In the genomic region with DNA sequence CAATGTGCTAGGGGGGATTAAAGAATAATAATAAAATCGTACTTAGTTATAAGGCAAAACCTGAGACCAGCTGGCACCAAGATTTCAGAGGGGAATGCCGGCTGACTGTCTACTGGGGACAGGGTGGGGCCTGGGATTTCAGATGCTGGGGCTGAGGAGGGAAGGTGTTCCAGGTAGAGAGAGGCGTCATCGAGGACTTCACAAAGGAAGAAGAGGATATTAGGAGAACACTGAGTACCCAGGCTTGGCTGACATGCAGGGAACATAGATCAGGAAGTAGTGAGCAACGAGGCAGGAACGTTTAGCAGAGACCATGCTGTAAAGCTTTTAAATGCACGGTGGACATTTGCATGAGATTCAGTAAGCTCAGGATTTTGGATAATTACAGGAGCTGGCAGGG, we compare ENCODE assay signal across 15 mouse cellular contexts. TPM values are rescaled to one million over a fixed set of nuclear protein-coding genes. Genes with fewer than 3 reads are reported as not detected.
DNase-seq lines count a peak whose midpoint lies in the region; ATAC-seq and TF ChIP-seq lines count a peak whose summit lies in the region.
"Had no signal": no experiment of that assay in that cellular context is flagged by ENCODE, and none has a peak within 500 bp of the region (broad histone marks: within the 10 kb centered on the region; RNA-seq: fewer than 3 reads in every experiment).

No protein-coding gene starts in this region.

- H3K4me3 ChIP-seq in hindbrain, embryonic 10.5 days = no peak overlapping the region
- no peak overlapping the region for H3K4me3 ChIP-seq in hindbrain, embryonic 16.5 days (ENCODE audit: low read length)
- H3K4me3 ChIP-seq in lung, postnatal 0 days (ENCODE audit: low read depth, low read length) = no peak overlapping the region
- H3K4me3 ChIP-seq in limb, embryonic 10.5 days = no peak overlapping the region
- H3K4me3 ChIP-seq: limb, embryonic 12.5 days; midbrain, embryonic 15.5 days; neural tube, embryonic 12.5 days had no signal

- DNase-seq in hindbrain, embryonic 10.5 days (ENCODE audit: low spot score) = no peak
- DNase-seq in lung, postnatal 0 days (ENCODE audit: low spot score) = peak; percentile 63
- DNase-seq in lung, postnatal 14 days = no peak
- DNase-seq in limb, embryonic 10.5 days (ENCODE audit: low spot score) = no peak
- no peak for DNase-seq in left cerebral cortex, postnatal 25 days (ENCODE audit: low spot score in 2 of 2)
- DNase-seq: cerebellum, adult 8-10 months had no signal

- peak; percentile 98 for TF ChIP-seq EP300 in lung, postnatal 0 days (IDR thresholded peaks at IDR 0.05)

- intact Hi-C loops in left cerebral cortex, postnatal 25 days (cut with DNase I) = loop anchor here (1.0 kb wide), 1 partner anchor 28 kb away; no protein-coding TSS in a partner anchor

- H3K27me3 ChIP-seq in hindbrain, embryonic 10.5 days (ENCODE audit: insufficient read depth, poor library complexity, severe bottlenecking) = peaks cover 12% of the 10 kb centered on the region
- H3K27me3 ChIP-seq in hindbrain, embryonic 16.5 days (replicated peaks; ENCODE audit: control insufficient read depth, insufficient read depth, low read length) = no peaks in the 10 kb centered on the region
- H3K27me3 ChIP-seq in lung, postnatal 0 days (replicated peaks; ENCODE audit: insufficient read depth, low read length) = no peaks in the 10 kb centered on the region
- H3K27me3 ChIP-seq in limb, embryonic 10.5 days (ENCODE audit: low read depth, poor library complexity, severe bottlenecking) = 0 out of 2 replicates have a peak, but pooled peaks cover 4% of the 10 kb centered on the region
- H3K27me3 ChIP-seq: limb, embryonic 12.5 days; midbrain, embryonic 15.5 days; neural tube, embryonic 12.5 days had no signal

- peaks cover 27% of the 10 kb centered on the region for H3K4me1 ChIP-seq in hindbrain, embryonic 10.5 days (replicated peaks)
- peaks cover 11% of the 10 kb centered on the region for H3K4me1 ChIP-seq in hindbrain, embryonic 16.5 days (ENCODE audit: control insufficient read depth, insufficient read depth, low read depth, low read length)
- peaks cover 24% of the 10 kb centered on the region; the same call in 1 of the 2 replicates for H3K4me1 ChIP-seq in lung, postnatal 0 days (ENCODE audit: insufficient read depth, low read depth, low read length)
- H3K4me1 ChIP-seq in limb, embryonic 10.5 days = peaks cover 30% of the 10 kb centered on the region

- peak overlapping the region; percentile 40; the same call in 1 of the 2 replicates for H3K27ac ChIP-seq in hindbrain, embryonic 10.5 days
- no peak overlapping the region for H3K27ac ChIP-seq in hindbrain, embryonic 16.5 days (ENCODE audit: low read depth, low read length)
- peak overlapping the region; percentile 89 for H3K27ac ChIP-seq in lung, postnatal 0 days (ENCODE audit: low read length)
- H3K27ac ChIP-seq in limb, embryonic 10.5 days = peak overlapping the region; percentile 64; the same call in 1 of the 2 replicates
- H3K27ac ChIP-seq: limb, embryonic 12.5 days; midbrain, embryonic 15.5 days; neural tube, embryonic 12.5 days had no signal

- H3K4me2 ChIP-seq in hindbrain, embryonic 16.5 days (ENCODE audit: low read length) = no peak overlapping the region
- peak overlapping the region; percentile 27; the same call in 1 of the 2 replicates for H3K4me2 ChIP-seq in lung, postnatal 0 days (replicated peaks; ENCODE audit: low read depth, low read length)
- H3K4me2 ChIP-seq: limb, embryonic 12.5 days; midbrain, embryonic 15.5 days; neural tube, embryonic 12.5 days had no signal

- no peak for TF ChIP-seq CTCF in lung, postnatal 0 days (IDR thresholded peaks at IDR 0.05)

- H3K36me3 ChIP-seq in hindbrain, embryonic 10.5 days = no peaks in the 10 kb centered on the region
- H3K36me3 ChIP-seq in hindbrain, embryonic 16.5 days (ENCODE audit: control insufficient read depth, insufficient read depth, low read length) = no peaks in the 10 kb centered on the region
- H3K36me3 ChIP-seq in lung, postnatal 0 days (ENCODE audit: insufficient read depth, low read length) = no peaks in the 10 kb centered on the region
- H3K36me3 ChIP-seq in limb, embryonic 10.5 days = no peaks in the 10 kb centered on the region
- H3K36me3 ChIP-seq: limb, embryonic 12.5 days; midbrain, embryonic 15.5 days; neural tube, embryonic 12.5 days had no signal

- no peaks in the 10 kb centered on the region for H3K9me3 ChIP-seq in hindbrain, embryonic 10.5 days
- H3K9me3 ChIP-seq in hindbrain, embryonic 16.5 days (ENCODE audit: control insufficient read depth, low read length) = no peaks in the 10 kb centered on the region
- no peaks in the 10 kb centered on the region for H3K9me3 ChIP-seq in lung, postnatal 0 days (ENCODE audit: low read length)
- H3K9me3 ChIP-seq in limb, embryonic 10.5 days (replicated peaks) = no peaks in the 10 kb centered on the region
- H3K9me3 ChIP-seq: limb, embryonic 12.5 days; midbrain, embryonic 15.5 days; neural tube, embryonic 12.5 days had no signal

- no peak overlapping the region for H3K9ac ChIP-seq in hindbrain, embryonic 16.5 days (ENCODE audit: low read depth, low read length)
- peak overlapping the region; percentile 16; the same call in 1 of the 2 replicates for H3K9ac ChIP-seq in lung, postnatal 0 days (replicated peaks; ENCODE audit: low read depth)
- H3K9ac ChIP-seq: limb, embryonic 12.5 days; midbrain, embryonic 15.5 days; neural tube, embryonic 12.5 days had no signal

- WGBS in hindbrain, embryonic 10.5 days = 79% methylated on average over 7 of the region's 7 CpGs
- 77% methylated on average over 7 of the region's 7 CpGs for WGBS in hindbrain, embryonic 16.5 days
- 33% methylated on average over 7 of the region's 7 CpGs for WGBS in lung, postnatal 0 days
- 76% methylated on average over 7 of the region's 7 CpGs for WGBS in limb, embryonic 10.5 days

- no peak for ATAC-seq in hindbrain, embryonic 16.5 days
- ATAC-seq in lung, postnatal 0 days = peak; percentile 26; the same call in 1 of the 2 replicates
- no peak for ATAC-seq in megakaryocyte, adult 5-6 weeks (ENCODE audit: poor library complexity, severe bottlenecking)
- ATAC-seq: midbrain, embryonic 15.5 days had no signal

RNA-seq across cellular contexts. Expression of a gene that starts 5.9 kb away (rescaled TPM):
- polyA plus RNA-seq in hindbrain, embryonic 10.5 days (2016; fragmentation: Nextera tagmentation; extraction: Ambion mirVana) = 36.3 and 38.1 TPM in 2 replicates
- polyA plus RNA-seq in hindbrain, embryonic 16.5 days (2015; fragmentation: Nextera tagmentation; extraction: Ambion mirVana) = 51.0 and 53.6 TPM in 2 replicates
- 468 and 502 TPM in 2 replicates for polyA plus RNA-seq in lung, postnatal 0 days (2015; fragmentation: Nextera tagmentation; extraction: Ambion mirVana)
- polyA plus RNA-seq in limb, embryonic 10.5 days (2016; fragmentation: Nextera tagmentation; extraction: Ambion mirVana) = 28.5 and 43.4 TPM in 2 replicates
- total RNA-seq in left cerebral cortex, postnatal 25 days (2021) = 10 to 100 TPM; 18.3 to 18.5 TPM
- 411 and 437 TPM in 2 replicates for total RNA-seq in megakaryocyte, adult 5-6 weeks (2015)
- 356 and 357 TPM in 2 replicates for total RNA-seq in megakaryocyte, adult 5-6 weeks (2017)

RNA-seq across cellular contexts. Expression of a gene that starts 24.9 kb away (rescaled TPM):
- polyA plus RNA-seq in hindbrain, embryonic 10.5 days (2016; fragmentation: Nextera tagmentation; extraction: Ambion mirVana) = 0.55 and 0.93 TPM in 2 replicates
- 1.0 and 1.9 TPM in 2 replicates for polyA plus RNA-seq in hindbrain, embryonic 16.5 days (2015; fragmentation: Nextera tagmentation; extraction: Ambion mirVana)
- polyA plus RNA-seq in lung, postnatal 0 days (2015; fragmentation: Nextera tagmentation; extraction: Ambion mirVana) = 0.73 and 0.78 TPM in 2 replicates
- polyA plus RNA-seq in limb, embryonic 10.5 days (2016; fragmentation: Nextera tagmentation; extraction: Ambion mirVana) = 0.60 and 2.0 TPM in 2 replicates
- not detected for total RNA-seq in left cerebral cortex, postnatal 25 days (2021)
- total RNA-seq in megakaryocyte, adult 5-6 weeks (2015) = not detected in 2 replicates
- total RNA-seq in megakaryocyte, adult 5-6 weeks (2017) = 0.40 TPM in 1 of 2 replicates, not detected in the other
- total RNA-seq: granulocyte monocyte progenitor cell, adult 5-6 weeks; layer of hippocampus, postnatal 14 days had no signal
- polyA plus RNA-seq: brain, embryonic 14.5 days; frontal cortex, adult 2 months had no signal

RNA-seq across cellular contexts. Expression of a gene that starts 26.9 kb away (rescaled TPM):
- 0.89 and 2.2 TPM in 2 replicates for polyA plus RNA-seq in hindbrain, embryonic 10.5 days (2016; fragmentation: Nextera tagmentation; extraction: Ambion mirVana)
- polyA plus RNA-seq in hindbrain, embryonic 16.5 days (2015; fragmentation: Nextera tagmentation; extraction: Ambion mirVana) = 3.3 and 3.5 TPM in 2 replicates
- 0.27 and 0.35 TPM in 2 replicates for polyA plus RNA-seq in lung, postnatal 0 days (2015; fragmentation: Nextera tagmentation; extraction: Ambion mirVana)
- 0.58 and 0.84 TPM in 2 replicates for polyA plus RNA-seq in limb, embryonic 10.5 days (2016; fragmentation: Nextera tagmentation; extraction: Ambion mirVana)
- total RNA-seq in left cerebral cortex, postnatal 25 days (2021) = 1 to 10 TPM in 1 of 2 experiments, under 1 TPM in 1; 0.85 to 1.4 TPM
- not detected in 2 replicates for total RNA-seq in megakaryocyte, adult 5-6 weeks (2015)
- not detected in 2 replicates for total RNA-seq in megakaryocyte, adult 5-6 weeks (2017)
- total RNA-seq: granulocyte monocyte progenitor cell, adult 5-6 weeks had no signal

RNA-seq across cellular contexts. Expression of a gene that starts 42.1 kb away (rescaled TPM):
- 25.3 and 29.4 TPM in 2 replicates for polyA plus RNA-seq in hindbrain, embryonic 10.5 days (2016; fragmentation: Nextera tagmentation; extraction: Ambion mirVana)
- polyA plus RNA-seq in hindbrain, embryonic 16.5 days (2015; fragmentation: Nextera tagmentation; extraction: Ambion mirVana) = 31.0 and 33.3 TPM in 2 replicates
- polyA plus RNA-seq in lung, postnatal 0 days (2015; fragmentation: Nextera tagmentation; extraction: Ambion mirVana) = 36.7 and 43.2 TPM in 2 replicates
- polyA plus RNA-seq in limb, embryonic 10.5 days (2016; fragmentation: Nextera tagmentation; extraction: Ambion mirVana) = 27.2 and 42.1 TPM in 2 replicates
- 10 to 100 TPM; 20.7 to 21.2 TPM for total RNA-seq in left cerebral cortex, postnatal 25 days (2021)
- 22.8 and 26.3 TPM in 2 replicates for total RNA-seq in megakaryocyte, adult 5-6 weeks (2015)
- 45.6 and 46.4 TPM in 2 replicates for total RNA-seq in megakaryocyte, adult 5-6 weeks (2017)

RNA-seq across cellular contexts. Expression of a gene that starts 44.5 kb away (rescaled TPM):
- 0.92 and 1.5 TPM in 2 replicates for polyA plus RNA-seq in hindbrain, embryonic 10.5 days (2016; fragmentation: Nextera tagmentation; extraction: Ambion mirVana)
- polyA plus RNA-seq in hindbrain, embryonic 16.5 days (2015; fragmentation: Nextera tagmentation; extraction: Ambion mirVana) = 21.5 and 23.9 TPM in 2 replicates
- 0.18 and 0.37 TPM in 2 replicates for polyA plus RNA-seq in lung, postnatal 0 days (2015; fragmentation: Nextera tagmentation; extraction: Ambion mirVana)
- polyA plus RNA-seq in limb, embryonic 10.5 days (2016; fragmentation: Nextera tagmentation; extraction: Ambion mirVana) = 0.73 and 0.96 TPM in 2 replicates
- total RNA-seq in left cerebral cortex, postnatal 25 days (2021) = 10 to 100 TPM; 73.5 to 74.2 TPM
- total RNA-seq in megakaryocyte, adult 5-6 weeks (2015) = not detected in 2 replicates
- not detected in 2 replicates for total RNA-seq in megakaryocyte, adult 5-6 weeks (2017)
- total RNA-seq: granulocyte monocyte progenitor cell, adult 5-6 weeks had no signal
